Mouse (Mus musculus): ENCODE results near the gene Rab3il1. TPM values are rescaled to one million over a fixed set of nuclear protein-coding genes. Genes with fewer than 3 reads are reported as not detected.
A peak's percentile ranks its signal among the peaks of the same experiment; 100 is the strongest.

Gene Rab3il1
- polyA plus RNA-seq, 1 experiment = 13.6 TPM

GRCm38 (mm10) chr19:10037534-10037933, 36.1 kb downstream of the Rab3il1 start:
- DNase-seq (ENCODE audit: extremely low spot score in 1 of 2, low spot score in 1 of 2) = no peak

DNA sequence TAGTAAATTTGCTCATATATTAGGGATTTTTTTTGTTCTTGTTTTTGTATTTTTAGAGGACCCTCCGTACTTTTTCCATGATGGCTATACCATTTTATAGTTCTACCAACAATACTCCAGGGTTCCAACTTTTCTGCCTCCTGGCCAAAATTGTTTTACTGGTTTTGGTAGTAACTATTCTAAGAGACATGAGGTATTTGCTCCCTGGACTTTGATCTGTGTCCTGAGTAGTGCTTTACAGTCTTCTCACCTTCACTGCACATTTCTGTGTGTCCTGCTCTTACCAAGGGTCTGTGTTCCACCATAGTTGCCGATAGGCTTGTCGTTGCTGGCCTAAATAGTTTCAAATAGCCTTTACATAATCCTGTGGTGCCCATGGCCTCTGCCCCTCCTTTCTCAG, 36.9 kb downstream of the Rab3il1 start:
- no peak for DNase-seq (ENCODE audit: extremely low spot score in 1 of 2, low spot score in 1 of 2)

DNA sequence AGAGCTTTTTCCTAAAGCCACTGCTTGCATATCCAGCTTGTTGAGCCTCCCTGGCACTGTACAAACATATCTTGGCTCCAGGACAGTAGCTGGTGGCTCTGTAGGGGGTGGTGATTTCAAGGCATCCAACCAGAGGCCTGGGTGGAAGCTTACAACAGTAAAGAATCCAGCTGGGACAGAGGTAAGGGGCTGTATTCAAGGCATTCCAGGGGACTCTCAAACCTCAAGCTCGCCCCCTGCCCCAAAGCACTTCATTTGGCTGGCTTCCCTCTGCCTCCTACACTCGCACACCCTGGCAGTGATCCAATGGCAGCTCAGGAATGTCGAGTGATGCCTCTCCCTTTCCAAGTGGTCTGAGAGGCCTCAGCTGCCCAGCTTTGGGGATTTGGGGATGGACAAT, 37.4 kb downstream of the Rab3il1 start:
- DNase-seq (ENCODE audit: extremely low spot score in 1 of 2, low spot score in 1 of 2) = no peak

GRCm38 (mm10) chr19:10039615-10040014, 38.1 kb downstream of the Rab3il1 start:
- no peak for DNase-seq (ENCODE audit: extremely low spot score in 1 of 2, low spot score in 1 of 2)

- DNase-seq (ENCODE audit: extremely low spot score in 1 of 2, low spot score in 1 of 2) = no peak
Measured at GRCm38 (mm10) chr19:10040866-10041387, 39.5 kb downstream of the Rab3il1 start.

- peak; percentile 32 to 75 for DNase-seq (ENCODE audit: extremely low spot score in 1 of 2, low spot score in 1 of 2)
Measured at GRCm38 (mm10) chr19:10041388-10042148, 40.1 kb downstream of the Rab3il1 start, which contains the start of gene Fads3. Gene Fads3, plus strand, starts transcription at chr19:10041569.

- no peak for DNase-seq (ENCODE audit: extremely low spot score in 1 of 2, low spot score in 1 of 2)
Measured at GRCm38 (mm10) chr19:10042232-10042631, 40.8 kb downstream of the Rab3il1 start.

- no peak for DNase-seq (ENCODE audit: extremely low spot score in 1 of 2, low spot score in 1 of 2)
Measured at GRCm38 (mm10) chr19:10042816-10043215, 41.3 kb downstream of the Rab3il1 start.

GRCm38 (mm10) chr19:10043643-10044042, 42.2 kb downstream of the Rab3il1 start:
- DNase-seq (ENCODE audit: extremely low spot score in 1 of 2, low spot score in 1 of 2) = no peak

GRCm38 (mm10) chr19:10045707-10046106, 44.2 kb downstream of the Rab3il1 start:
- no peak for DNase-seq (ENCODE audit: extremely low spot score in 1 of 2, low spot score in 1 of 2)

GRCm38 (mm10) chr19:10046346-10046745, 44.9 kb downstream of the Rab3il1 start:
- no peak for DNase-seq (ENCODE audit: extremely low spot score in 1 of 2, low spot score in 1 of 2)

GRCm38 (mm10) chr19:10046983-10047382, 45.5 kb downstream of the Rab3il1 start:
- DNase-seq (ENCODE audit: extremely low spot score in 1 of 2, low spot score in 1 of 2) = no peak

- DNase-seq (ENCODE audit: extremely low spot score in 1 of 2, low spot score in 1 of 2) = no peak
Measured at GRCm38 (mm10) chr19:10049533-10049932, 48.1 kb downstream of the Rab3il1 start.

DNA sequence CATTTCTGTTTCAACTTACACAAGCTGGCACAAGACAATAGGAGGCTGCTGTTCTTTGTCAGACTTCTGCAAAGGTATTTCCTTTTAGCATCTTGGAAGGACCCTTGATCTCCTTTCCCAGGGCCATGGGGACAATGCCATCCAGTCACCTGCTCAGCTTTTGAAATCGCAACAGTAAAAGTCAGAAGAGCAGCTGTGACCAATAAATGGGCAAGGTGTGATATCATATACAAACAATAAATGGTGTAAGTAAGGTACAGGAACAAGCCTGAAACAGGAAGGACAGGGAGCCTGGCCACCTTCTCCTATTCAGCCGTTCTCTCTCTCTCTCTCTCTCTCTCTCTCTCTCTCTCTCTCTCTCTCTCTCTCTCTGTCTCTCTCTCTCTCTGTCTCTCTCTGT, 49.0 kb downstream of the Rab3il1 start:
- no peak for DNase-seq (ENCODE audit: extremely low spot score in 1 of 2, low spot score in 1 of 2)

DNA sequence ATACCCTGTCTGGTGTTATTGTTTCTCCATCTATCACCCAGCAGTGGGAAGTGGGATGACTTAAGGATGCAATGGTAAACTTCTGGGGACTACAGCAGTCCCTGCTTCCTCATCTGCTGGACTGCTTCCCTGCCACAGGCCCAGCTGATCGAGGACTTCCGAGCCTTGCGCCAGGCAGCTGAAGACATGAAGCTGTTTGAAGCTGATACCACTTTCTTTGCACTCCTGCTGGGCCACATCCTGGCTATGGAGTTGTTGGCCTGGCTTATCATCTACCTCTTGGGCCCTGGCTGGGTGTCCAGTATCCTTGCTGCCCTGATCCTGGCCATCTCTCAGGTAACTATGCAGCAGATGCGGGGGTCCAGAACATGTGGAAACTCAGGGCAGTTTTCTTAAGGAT, 51.2 kb downstream of the Rab3il1 start:
- no peak for DNase-seq (ENCODE audit: extremely low spot score in 1 of 2, low spot score in 1 of 2)

- no peak for DNase-seq (ENCODE audit: extremely low spot score in 1 of 2, low spot score in 1 of 2)
Measured at GRCm38 (mm10) chr19:10053692-10054260, 52.3 kb downstream of the Rab3il1 start.

DNA sequence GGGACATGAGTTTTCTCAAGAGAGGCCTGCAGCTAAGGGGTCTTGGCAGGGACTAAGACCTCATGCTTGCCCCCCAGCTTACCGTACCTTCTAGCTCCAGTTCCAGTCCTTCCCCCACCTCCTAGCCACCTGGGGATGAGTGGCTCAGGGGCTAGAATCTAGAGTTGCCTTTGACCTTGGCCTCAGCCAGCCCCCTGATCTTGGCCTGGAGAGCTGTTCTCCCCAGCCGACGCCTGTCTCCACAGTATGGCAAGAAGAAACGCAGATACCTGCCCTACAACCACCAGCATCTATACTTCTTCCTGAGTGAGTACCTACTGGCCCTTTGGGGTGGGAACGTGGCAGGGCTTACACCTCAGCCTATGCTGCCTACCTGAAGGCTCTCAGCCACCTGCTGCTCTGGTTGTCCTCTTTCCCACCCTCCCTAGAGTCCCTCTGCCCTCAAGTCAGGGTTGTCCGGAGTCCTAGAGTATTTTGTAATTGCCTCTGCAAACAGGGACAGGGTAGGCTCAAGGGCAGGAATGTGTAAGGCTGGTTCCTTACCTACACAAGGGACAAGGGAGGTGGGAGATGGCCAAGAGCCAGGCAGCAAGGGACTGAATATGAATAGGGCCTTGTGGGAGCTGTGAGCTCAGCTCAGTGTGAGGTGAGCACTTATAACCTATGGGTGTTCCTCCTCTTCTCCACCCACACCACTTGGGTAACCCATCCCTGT, 53.0 kb downstream of the Rab3il1 start:
- DNase-seq (ENCODE audit: extremely low spot score in 1 of 2, low spot score in 1 of 2) = no peak

- DNase-seq (ENCODE audit: extremely low spot score in 1 of 2, low spot score in 1 of 2) = no peak
Measured at GRCm38 (mm10) chr19:10055261-10055660, 53.8 kb downstream of the Rab3il1 start.

- DNase-seq (ENCODE audit: extremely low spot score in 1 of 2, low spot score in 1 of 2) = no peak
Measured at GRCm38 (mm10) chr19:10055783-10056660, 54.6 kb downstream of the Rab3il1 start.

DNA sequence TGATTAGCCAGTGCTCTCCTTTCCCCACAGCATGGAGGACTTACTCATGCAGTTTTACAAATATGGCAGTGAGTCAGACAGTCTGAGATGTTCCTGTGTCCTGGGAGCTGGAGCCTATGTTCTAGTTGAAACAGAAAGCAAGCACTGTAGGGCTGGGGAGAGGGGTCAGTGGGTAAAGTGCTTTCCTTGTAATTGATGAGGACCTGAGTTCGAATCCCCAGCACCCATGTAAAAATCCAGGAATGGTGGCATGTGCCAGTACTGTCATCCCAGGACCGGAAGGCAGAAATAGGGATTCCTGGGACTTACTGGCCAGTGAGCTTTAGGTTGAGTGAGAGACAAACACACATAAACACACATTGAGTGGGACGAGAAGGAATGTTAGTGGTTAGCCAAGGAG, 55.2 kb downstream of the Rab3il1 start:
- no peak for DNase-seq (ENCODE audit: extremely low spot score in 1 of 2, low spot score in 1 of 2)
